Mouse (Mus musculus): ENCODE measurements around the gene Entpd7. TPM values are rescaled to one million over a fixed set of nuclear protein-coding genes. Genes with fewer than 3 reads are reported as not detected.

Gene Entpd7
- polyA plus RNA-seq (2015; fragmentation: Nextera tagmentation; extraction: Ambion mirVana) = 6.1 and 6.6 TPM in 2 replicates

DNA sequence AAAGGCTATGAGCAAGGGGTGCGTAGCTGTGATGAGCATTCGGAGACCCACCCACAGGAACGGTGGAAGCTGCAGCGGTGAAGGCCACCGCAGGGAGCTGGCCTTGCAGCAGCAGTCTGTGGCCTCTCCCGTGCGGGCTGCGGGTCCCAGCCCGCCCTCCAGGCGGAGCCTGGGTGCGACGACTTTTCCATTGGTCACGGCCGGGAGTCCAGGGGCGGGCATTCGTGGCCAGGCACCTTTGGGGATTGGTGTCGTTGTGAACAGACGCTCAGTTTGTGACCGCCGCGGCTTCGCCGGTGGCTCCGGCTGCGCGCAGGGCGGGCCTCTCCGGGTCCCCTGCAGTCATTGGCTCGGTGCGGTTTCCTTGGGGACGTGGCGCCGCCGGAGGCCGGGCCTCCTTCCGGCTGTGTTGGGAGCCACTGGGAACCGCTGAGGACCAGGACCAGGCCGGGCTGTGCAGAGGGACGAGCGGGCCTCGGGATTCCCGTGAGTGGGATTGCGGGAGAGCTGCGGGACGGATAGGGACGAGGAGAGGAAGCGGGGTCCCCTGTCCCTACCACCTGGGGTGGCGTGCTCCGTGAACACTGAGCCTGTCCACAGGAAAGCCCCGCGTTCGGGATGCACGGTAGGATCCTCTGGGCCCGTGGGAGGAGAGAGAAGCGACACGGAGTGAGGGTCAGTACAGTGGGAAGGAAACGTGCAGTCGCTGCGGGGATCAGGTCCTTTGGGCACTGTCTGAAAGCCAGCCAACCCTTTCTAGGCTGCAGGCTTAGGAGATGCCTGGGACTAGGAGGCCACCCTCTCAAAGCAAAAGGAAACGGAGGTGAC lies at the start of gene Entpd7:
Gene Entpd7 (plus strand): TSS at position 254 of the 828 bp plus-strand sequence.
- Histone ChIP-seq H3K36me3 (peaks cover 15% of the 10 kb centered on the region), H3K27ac (replicated peaks) (0 out of 2 replicates have a peak within 1 kb of the TSS, but pooled peaks have one; percentile 5), H3K4me2 (peak within 1 kb of the TSS; percentile 76), H3K4me1 (peaks cover 10% of the 10 kb centered on the region), H3K9ac (peak within 1 kb of the TSS; percentile 84), H3K4me3 (peak within 1 kb of the TSS; percentile 66), H3K27me3 (replicated peaks) (peaks cover 4% of the 10 kb centered on the region), H3K9me3 (no peaks in the 10 kb centered on the region)
- peak; percentile 99 for ATAC-seq (ENCODE audit: extremely low read depth, insufficient number of reproducible peaks, low FRiP score, low TSS enrichment)
- under 1% methylated on average over 60 of the region's 60 CpGs for WGBS

DNA sequence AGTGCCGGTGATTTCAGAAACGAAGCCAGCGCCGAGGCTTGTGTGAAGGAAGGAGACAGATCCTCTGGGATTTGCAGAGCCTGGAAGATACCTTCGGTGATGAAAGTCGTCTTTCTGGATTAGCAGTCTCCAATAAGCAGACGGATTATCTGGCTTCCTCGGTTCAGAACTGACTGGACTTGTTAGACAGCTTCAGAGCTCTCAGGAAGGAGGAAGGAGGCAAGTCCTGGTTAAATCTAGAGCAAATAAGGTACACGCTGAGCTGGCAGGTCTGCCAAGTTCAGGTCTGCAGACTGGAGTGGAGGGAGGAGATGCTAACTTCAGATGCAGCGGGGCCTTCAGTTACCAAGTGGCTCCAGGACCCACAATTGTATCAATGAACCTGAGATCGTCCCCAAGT lies 47.6 kb upstream of the Entpd7 start:
- H3K27ac ChIP-seq (replicated peaks) = no peak overlapping the region
- H3K36me3 ChIP-seq = no peaks in the 10 kb centered on the region
- H3K4me3 ChIP-seq = no peak overlapping the region
- 58% methylated on average over 11 of the region's 11 CpGs for WGBS
- H3K4me1 ChIP-seq = no peaks in the 10 kb centered on the region
- H3K27me3 ChIP-seq (replicated peaks) = peaks cover 37% of the 10 kb centered on the region
- no peak overlapping the region for H3K9ac ChIP-seq
- H3K9me3 ChIP-seq = no peaks in the 10 kb centered on the region
- ATAC-seq (ENCODE audit: extremely low read depth, insufficient number of reproducible peaks, low FRiP score, low TSS enrichment) = no peak
- H3K4me2 ChIP-seq = no peak overlapping the region

DNA sequence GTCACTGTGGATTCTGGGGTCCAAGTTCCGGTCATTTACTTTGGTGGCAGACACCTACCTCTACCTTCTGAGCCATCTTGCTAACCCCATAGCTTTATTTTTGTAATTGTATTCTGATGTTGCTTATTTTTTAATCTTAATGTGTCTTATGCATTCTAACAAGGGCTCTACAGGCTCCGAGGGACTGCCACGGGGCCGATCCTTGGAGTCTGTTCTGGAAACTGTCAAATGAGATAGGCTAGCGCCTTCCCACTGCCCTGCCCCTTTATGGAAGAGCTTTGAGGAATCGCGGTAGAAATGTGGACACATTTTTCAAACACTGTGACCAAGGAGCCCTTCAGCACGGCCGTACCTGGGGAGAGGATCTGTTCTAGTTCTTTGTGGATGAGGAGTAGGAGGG lies 46.6 kb upstream of the Entpd7 start:
- H3K36me3 ChIP-seq = no peaks in the 10 kb centered on the region
- H3K4me2 ChIP-seq = no peak overlapping the region
- H3K27me3 ChIP-seq (replicated peaks) = peaks cover 32% of the 10 kb centered on the region
- no peak for ATAC-seq (ENCODE audit: extremely low read depth, insufficient number of reproducible peaks, low FRiP score, low TSS enrichment)
- H3K9ac ChIP-seq = no peak overlapping the region
- H3K27ac ChIP-seq (replicated peaks) = no peak overlapping the region
- H3K4me1 ChIP-seq = no peaks in the 10 kb centered on the region
- 66% methylated on average over 9 of the region's 9 CpGs for WGBS
- no peaks in the 10 kb centered on the region for H3K9me3 ChIP-seq
- no peak overlapping the region for H3K4me3 ChIP-seq

DNA sequence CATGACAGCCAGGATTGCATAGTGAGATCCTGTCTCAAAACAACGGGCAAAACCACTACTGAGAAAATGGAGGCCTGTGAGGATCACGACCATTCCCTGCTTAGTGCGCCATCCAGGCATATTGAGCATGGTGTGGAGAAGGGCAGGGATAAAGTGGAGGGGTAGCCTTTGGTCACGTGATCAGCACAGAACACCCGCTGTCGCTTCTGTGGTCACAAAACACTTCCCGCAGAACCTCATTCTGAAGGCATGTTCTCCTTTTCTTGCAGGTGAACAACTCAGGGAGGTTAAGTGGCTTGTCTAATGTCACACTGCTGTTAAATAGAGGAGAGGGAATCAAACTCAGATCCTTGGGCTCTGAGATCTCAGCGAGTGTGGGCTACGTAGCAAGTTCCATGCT lies 44.0 kb upstream of the Entpd7 start:
- H3K4me1 ChIP-seq = no peaks in the 10 kb centered on the region
- 75% methylated on average over 9 of the region's 9 CpGs for WGBS
- H3K9me3 ChIP-seq = no peaks in the 10 kb centered on the region
- no peak for ATAC-seq (ENCODE audit: extremely low read depth, insufficient number of reproducible peaks, low FRiP score, low TSS enrichment)
- peaks cover 28% of the 10 kb centered on the region for H3K27me3 ChIP-seq (replicated peaks)
- no peak overlapping the region for H3K4me3 ChIP-seq
- H3K4me2 ChIP-seq = no peak overlapping the region
- H3K36me3 ChIP-seq = no peaks in the 10 kb centered on the region
- no peak overlapping the region for H3K9ac ChIP-seq
- H3K27ac ChIP-seq (replicated peaks) = no peak overlapping the region

DNA sequence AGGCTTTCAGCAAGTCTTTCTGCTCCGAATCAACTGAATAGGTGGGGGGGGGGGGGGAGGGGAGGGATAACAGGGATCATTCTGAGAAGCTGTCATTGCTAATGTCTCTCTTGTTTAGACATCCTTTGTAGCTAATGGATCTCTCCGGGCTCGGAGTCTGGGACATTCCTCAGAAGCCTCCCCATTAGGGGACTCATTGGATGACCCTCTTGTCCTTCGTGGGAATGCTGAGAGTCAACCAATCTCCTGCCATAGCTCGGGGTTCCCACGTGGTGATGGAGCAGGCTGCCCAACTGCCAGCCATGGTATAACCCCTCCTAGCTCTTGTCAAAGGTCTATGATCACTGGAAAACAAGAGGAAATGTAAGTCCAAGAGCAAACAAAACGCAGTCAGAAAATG lies 42.6 kb upstream of the Entpd7 start:
- H3K4me1 ChIP-seq = no peaks in the 10 kb centered on the region
- H3K4me3 ChIP-seq = no peak overlapping the region
- no peak overlapping the region for H3K4me2 ChIP-seq
- no peaks in the 10 kb centered on the region for H3K36me3 ChIP-seq
- H3K9ac ChIP-seq = no peak overlapping the region
- 54% methylated on average over 7 of the region's 7 CpGs for WGBS
- H3K9me3 ChIP-seq = no peaks in the 10 kb centered on the region
- no peak overlapping the region for H3K27ac ChIP-seq (replicated peaks)
- ATAC-seq (ENCODE audit: extremely low read depth, insufficient number of reproducible peaks, low FRiP score, low TSS enrichment) = no peak
- H3K27me3 ChIP-seq (replicated peaks) = peaks cover 30% of the 10 kb centered on the region

DNA sequence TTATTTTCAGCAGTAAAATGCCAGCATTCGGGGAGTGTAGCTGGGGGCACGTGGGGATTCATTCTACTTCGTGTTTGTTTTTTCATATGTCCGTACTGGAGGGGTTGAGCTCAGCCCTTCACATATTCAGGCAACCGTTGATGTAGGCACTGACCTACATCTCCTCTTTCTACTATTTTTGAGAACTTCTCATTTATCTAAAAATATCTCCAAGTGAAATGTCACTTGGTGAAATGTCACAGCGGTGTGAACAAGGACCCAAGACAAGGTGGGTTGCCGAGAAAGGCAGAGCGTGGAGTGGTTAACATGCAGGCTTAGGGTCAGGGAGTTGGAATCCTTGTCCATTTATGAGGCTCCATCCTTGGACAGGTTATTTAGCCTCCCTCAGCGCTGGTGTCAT lies 42.2 kb upstream of the Entpd7 start:
- no peak overlapping the region for H3K9ac ChIP-seq
- WGBS = 71% methylated on average over 9 of the region's 9 CpGs
- H3K9me3 ChIP-seq = no peaks in the 10 kb centered on the region
- H3K4me3 ChIP-seq = no peak overlapping the region
- H3K27me3 ChIP-seq (replicated peaks) = peaks cover 31% of the 10 kb centered on the region
- H3K4me2 ChIP-seq = no peak overlapping the region
- no peaks in the 10 kb centered on the region for H3K4me1 ChIP-seq
- no peak for ATAC-seq (ENCODE audit: extremely low read depth, insufficient number of reproducible peaks, low FRiP score, low TSS enrichment)
- H3K36me3 ChIP-seq = no peaks in the 10 kb centered on the region
- no peak overlapping the region for H3K27ac ChIP-seq (replicated peaks)

DNA sequence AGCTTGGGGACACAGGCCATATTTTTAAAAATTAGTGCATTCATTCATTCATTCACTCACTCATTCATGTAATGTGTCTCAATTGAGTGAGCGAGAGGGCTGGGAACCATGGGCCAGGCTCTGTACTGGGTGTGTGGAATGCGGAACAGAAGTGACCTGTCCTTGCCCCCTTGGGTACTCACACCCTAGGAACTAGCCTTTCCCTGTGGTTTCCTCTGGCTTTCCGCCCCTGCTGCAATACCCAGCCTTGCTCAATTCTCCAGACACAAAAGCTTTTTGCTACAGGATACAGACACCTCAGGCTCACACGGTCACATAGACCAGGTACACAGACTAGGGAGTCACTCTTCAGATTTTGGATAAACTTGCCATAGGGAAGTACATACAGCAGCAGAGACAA lies 41.1 kb upstream of the Entpd7 start:
- Histone ChIP-seq H3K27ac (replicated peaks) (no peak overlapping the region), H3K4me3 (no peak overlapping the region), H3K36me3 (no peaks in the 10 kb centered on the region), H3K9me3 (no peaks in the 10 kb centered on the region), H3K4me1 (no peaks in the 10 kb centered on the region), H3K4me2 (no peak overlapping the region), H3K9ac (no peak overlapping the region), H3K27me3 (replicated peaks) (peaks cover 33% of the 10 kb centered on the region)
- 87% methylated on average over 4 of the region's 4 CpGs for WGBS
- no peak for ATAC-seq (ENCODE audit: extremely low read depth, insufficient number of reproducible peaks, low FRiP score, low TSS enrichment)

DNA sequence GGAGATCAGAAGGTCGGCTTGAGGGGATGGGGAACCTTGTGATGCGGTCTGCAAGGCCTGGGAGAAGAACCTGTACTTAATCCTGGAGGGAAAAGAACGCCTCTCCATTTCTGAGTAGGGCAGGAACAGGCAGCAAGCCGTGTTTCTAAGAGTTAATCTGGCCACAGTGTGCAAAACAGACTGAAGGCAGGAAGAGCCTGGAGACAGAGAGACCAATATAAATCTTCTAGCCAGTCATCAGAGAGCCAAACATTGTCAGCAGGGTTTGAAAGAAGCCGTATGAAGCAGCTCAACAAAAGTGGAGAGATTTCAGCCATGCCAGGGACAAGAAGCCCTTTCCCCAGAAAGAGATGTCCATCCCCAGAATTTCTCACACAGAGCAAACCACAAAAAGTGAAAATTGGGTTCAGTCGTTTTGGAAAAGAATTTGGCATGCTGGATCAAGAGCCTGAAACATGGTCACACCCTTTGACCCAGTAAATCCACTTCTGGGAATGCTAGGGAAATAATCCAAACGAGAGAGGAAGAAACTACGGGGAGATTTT lies 38.2 kb upstream of the Entpd7 start:
- 48% methylated on average over 8 of the region's 8 CpGs for WGBS
- no peaks in the 10 kb centered on the region for H3K9me3 ChIP-seq
- H3K4me3 ChIP-seq = no peak overlapping the region
- H3K27me3 ChIP-seq (replicated peaks) = peaks cover 46% of the 10 kb centered on the region
- H3K4me2 ChIP-seq = no peak overlapping the region
- no peaks in the 10 kb centered on the region for H3K4me1 ChIP-seq
- H3K36me3 ChIP-seq = no peaks in the 10 kb centered on the region
- ATAC-seq (ENCODE audit: extremely low read depth, insufficient number of reproducible peaks, low FRiP score, low TSS enrichment) = no peak
- no peak overlapping the region for H3K27ac ChIP-seq (replicated peaks)
- no peak overlapping the region for H3K9ac ChIP-seq

DNA sequence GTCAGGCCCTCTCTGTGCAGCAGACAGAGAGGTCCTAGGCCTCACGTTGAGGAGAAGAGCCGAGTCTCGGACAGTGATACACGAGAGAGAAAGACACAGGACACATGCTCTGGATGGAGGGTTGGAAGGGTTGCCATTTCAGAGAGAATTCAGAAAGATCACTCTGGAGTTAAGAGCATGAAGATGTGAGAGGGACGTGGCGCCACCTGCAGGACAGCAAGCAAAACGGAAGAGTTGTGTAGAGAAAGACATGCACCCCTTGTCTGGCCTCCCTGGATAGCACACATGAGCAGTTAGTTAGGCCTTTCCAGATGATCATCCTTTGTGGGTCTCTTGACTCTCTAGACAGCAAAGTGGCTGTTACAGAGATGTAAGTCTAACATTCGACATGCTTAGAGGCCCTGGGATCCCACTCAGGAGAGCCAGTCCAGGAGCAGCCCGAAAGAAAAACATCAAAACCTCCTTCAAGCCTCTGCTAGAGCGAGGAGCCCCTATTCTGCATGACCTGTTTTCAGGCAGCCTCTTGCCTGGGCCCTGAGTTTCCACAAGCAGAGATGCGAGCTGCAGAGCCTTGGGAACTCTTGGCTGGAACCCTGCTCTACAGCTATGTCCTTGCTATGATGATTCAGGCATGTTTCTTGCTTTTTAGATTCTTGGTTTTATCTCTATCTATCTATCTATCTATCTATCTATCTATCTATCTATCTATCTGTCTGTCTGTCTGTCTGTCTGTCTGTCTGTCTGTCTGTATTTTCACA lies 33.6 kb upstream of the Entpd7 start:
- Histone ChIP-seq H3K27me3 (replicated peaks) (peaks cover 48% of the 10 kb centered on the region), H3K4me1 (no peaks in the 10 kb centered on the region), H3K27ac (replicated peaks) (no peak overlapping the region), H3K9me3 (no peaks in the 10 kb centered on the region), H3K9ac (no peak overlapping the region), H3K4me3 (no peak overlapping the region), H3K4me2 (no peak overlapping the region), H3K36me3 (no peaks in the 10 kb centered on the region)
- WGBS = 41% methylated on average over 11 of the region's 11 CpGs
- no peak for ATAC-seq (ENCODE audit: extremely low read depth, insufficient number of reproducible peaks, low FRiP score, low TSS enrichment)

DNA sequence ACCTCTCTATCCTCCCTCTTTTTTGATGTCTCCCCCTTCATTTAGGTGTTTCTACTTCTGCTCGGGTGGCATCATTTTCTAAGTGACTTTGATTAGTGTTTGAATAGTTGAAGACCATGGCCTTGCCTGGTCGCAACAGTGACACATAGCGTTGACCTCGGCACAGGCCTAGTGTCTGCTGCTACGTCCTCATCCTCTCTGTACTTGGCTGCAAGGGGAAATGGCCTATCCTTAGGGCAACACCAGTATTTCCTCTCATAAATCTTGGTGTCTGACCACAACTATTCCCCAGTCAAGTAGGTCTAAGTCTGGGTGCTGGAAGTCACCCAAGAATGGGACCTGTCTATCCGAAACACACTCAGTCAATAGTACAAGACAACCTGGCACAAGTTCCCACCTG lies 29.8 kb upstream of the Entpd7 start:
- WGBS = 73% methylated on average over 6 of the region's 6 CpGs
- H3K4me1 ChIP-seq = no peaks in the 10 kb centered on the region
- H3K9me3 ChIP-seq = no peaks in the 10 kb centered on the region
- H3K27ac ChIP-seq (replicated peaks) = no peak overlapping the region
- ATAC-seq (ENCODE audit: extremely low read depth, insufficient number of reproducible peaks, low FRiP score, low TSS enrichment) = no peak
- peaks cover 21% of the 10 kb centered on the region for H3K36me3 ChIP-seq
- H3K27me3 ChIP-seq (replicated peaks) = peaks cover 13% of the 10 kb centered on the region
- no peak overlapping the region for H3K4me2 ChIP-seq
- H3K4me3 ChIP-seq = no peak overlapping the region
- no peak overlapping the region for H3K9ac ChIP-seq

DNA sequence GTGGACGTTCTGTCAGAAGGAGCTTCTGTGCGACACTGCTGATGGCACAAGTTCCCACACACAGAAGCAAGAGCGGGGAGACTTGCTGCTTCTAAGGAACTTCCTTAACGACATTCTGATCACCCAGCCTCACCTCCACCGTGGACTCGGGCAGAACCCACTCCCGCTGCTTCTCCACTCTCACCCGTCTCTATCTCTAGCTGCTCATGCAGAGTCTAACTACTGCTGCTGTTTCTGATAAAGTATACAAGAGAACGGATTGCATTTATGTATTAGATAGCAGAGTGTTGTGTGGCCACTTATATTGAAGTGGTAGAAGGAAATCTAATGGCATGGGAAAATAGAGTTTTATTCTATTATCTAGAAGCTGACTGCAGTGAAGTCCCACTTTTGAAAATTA lies 28.7 kb upstream of the Entpd7 start:
- Histone ChIP-seq H3K27ac (replicated peaks) (no peak overlapping the region), H3K4me2 (no peak overlapping the region), H3K4me1 (no peaks in the 10 kb centered on the region), H3K9me3 (no peaks in the 10 kb centered on the region), H3K36me3 (peaks cover 25% of the 10 kb centered on the region), H3K27me3 (replicated peaks) (peaks cover 5% of the 10 kb centered on the region; the same call in 1 of the 2 replicates), H3K9ac (no peak overlapping the region), H3K4me3 (no peak overlapping the region)
- WGBS = 71% methylated on average over 9 of the region's 9 CpGs
- ATAC-seq (ENCODE audit: extremely low read depth, insufficient number of reproducible peaks, low FRiP score, low TSS enrichment) = no peak

Measured in heart, embryonic 13.5 days (tissue).